Mouse (Mus musculus): ENCODE measurements around the gene Serpinf2. TPM values are rescaled to one million over a fixed set of nuclear protein-coding genes. Genes with fewer than 3 reads are reported as not detected.

Gene Serpinf2
- polyA plus RNA-seq, 1 experiment from 2014 or later: 0.52 TPM

DNA sequence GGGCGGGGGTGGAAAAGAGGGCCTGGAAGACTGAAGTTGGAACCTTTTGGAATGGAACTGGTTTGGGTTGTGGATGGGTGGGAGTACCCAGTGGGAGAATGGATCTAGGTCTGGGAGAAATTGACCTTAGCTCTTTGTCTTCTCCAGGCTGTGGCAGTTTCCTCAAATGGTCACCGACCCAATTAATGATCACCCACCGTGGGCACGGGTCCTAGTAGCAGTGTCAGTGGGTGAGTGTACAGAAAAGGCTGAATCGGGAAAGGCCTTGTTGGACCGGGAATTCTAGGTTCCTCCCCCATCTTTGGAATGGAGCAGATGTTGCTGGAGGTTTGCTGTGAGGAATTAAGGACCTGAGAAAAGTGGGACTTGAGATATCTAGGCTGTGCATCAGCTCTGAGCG is 29.0 kb upstream of the Serpinf2 start:
- Histone ChIP-seq H3K4me1 (ENCODE audit: control insufficient read depth, insufficient read depth, low read length) (peaks cover 4% of the 10 kb centered on the region), H3K27me3 (ENCODE audit: control insufficient read depth, insufficient read depth, low read length) (no peaks in the 10 kb centered on the region), H3K36me3 (ENCODE audit: control insufficient read depth, insufficient read depth, low read length) (peaks cover 3% of the 10 kb centered on the region; the same call in 1 of the 2 replicates), H3K9ac (ENCODE audit: low read length) (peak overlapping the region; percentile 61), H3K4me2 (ENCODE audit: low read depth, severe bottlenecking) (peak overlapping the region; percentile 62), H3K27ac (replicated peaks; ENCODE audit: low read depth, low read length) (no peak overlapping the region; the same call in 1 of the 2 replicates), H3K4me3 (ENCODE audit: low read depth, low read length) (peak overlapping the region; percentile 36), H3K9me3 (ENCODE audit: control insufficient read depth, low read length) (no peaks in the 10 kb centered on the region)
- WGBS: 68% methylated on average over 7 of the region's 7 CpGs
- DNase-seq (ENCODE audit: low spot score): no peak
- no peak for ATAC-seq (ENCODE audit: insufficient number of reproducible peaks, low FRiP score, low TSS enrichment, low read depth)

DNA sequence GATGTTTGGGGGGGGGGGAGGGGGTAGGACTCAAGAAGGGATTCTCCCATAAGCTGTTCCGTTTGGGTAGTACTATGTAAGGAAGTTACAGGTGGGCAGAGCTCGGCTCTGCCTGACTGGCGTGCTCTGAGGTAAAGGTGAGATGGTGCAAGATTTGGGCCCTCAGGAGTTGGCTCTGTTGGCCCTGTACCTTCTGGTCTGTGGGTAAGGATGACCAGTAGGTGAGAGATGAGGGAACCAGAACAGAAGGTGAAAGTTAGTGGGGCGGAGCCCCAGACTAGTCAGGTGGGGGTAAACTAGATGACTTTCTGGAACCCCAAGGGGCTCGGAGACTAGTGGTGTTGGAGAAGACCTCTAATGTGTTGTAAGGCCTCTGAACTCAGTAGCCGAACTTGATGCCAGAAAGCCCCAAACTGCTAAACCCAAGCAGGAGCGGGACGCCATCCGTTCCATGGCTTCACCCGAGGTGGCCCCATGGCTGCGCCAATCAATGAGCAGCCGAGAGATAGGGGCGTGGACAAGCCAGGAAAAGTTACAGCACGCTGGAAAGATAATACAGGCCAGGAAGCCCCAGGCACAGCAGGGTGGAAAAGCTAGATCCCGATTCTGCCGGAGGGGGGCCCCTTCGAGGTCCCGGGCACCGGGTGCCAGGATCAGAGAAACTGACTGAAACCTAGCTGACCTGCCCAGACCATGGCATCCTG is 28.3 kb upstream of the Serpinf2 start:
- Histone ChIP-seq H3K27me3 (ENCODE audit: control insufficient read depth, insufficient read depth, low read length) (no peaks in the 10 kb centered on the region), H3K9ac (ENCODE audit: low read length) (peak overlapping the region; percentile 61), H3K4me3 (ENCODE audit: low read depth, low read length) (peak overlapping the region; percentile 36), H3K4me1 (ENCODE audit: control insufficient read depth, insufficient read depth, low read length) (peaks cover 11% of the 10 kb centered on the region), H3K4me2 (ENCODE audit: low read depth, severe bottlenecking) (peak overlapping the region; percentile 62), H3K9me3 (ENCODE audit: control insufficient read depth, low read length) (no peaks in the 10 kb centered on the region), H3K27ac (replicated peaks; ENCODE audit: low read depth, low read length) (no peak overlapping the region; the same call in 1 of the 2 replicates), H3K36me3 (ENCODE audit: control insufficient read depth, insufficient read depth, low read length) (peaks cover 3% of the 10 kb centered on the region; the same call in 1 of the 2 replicates)
- ATAC-seq (ENCODE audit: insufficient number of reproducible peaks, low FRiP score, low TSS enrichment, low read depth) (no peak), DNase-seq (ENCODE audit: low spot score) (peak; percentile 60)
- 16% methylated on average over 19 of the region's 19 CpGs for WGBS

DNA sequence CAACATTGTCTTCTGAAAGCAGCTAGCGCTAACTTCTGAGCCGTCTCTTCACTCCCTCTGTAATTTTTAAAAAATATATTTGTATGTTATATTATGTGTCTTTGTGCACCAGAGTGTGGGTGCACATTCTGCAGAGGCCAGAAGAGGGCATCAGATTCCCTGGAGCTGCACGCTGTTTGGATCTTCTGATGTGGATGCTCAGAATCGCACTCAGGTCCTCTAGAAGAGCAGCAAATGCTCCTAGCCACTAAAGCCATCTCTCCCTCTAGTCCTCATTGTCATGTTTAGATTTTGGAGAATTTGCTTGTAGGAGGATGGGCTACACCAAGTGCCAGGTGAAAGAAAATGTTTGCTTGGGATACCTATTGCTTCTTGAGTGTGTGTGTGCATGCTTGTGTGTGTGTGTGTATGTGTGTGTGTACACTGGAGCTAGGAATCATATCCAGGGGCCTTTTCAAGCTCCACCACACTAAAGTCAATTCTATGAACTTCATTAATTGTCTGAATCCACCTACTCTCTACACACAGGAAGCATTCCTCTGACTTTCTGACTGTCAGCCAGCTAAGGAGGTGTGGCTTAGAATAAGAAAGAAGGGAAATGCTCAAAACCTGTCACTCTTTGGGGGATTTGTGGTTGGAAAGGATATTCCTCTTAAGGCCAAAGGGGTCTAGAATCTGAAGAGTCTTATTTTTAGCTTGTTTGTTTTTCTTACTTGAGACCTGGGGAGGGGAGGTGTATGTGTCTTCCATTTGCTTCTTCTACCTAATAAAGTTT is 27.5 kb upstream of the Serpinf2 start:
- Histone ChIP-seq H3K4me3 (ENCODE audit: low read depth, low read length) (no peak overlapping the region), H3K9me3 (ENCODE audit: control insufficient read depth, low read length) (no peaks in the 10 kb centered on the region), H3K9ac (ENCODE audit: low read length) (no peak overlapping the region), H3K4me1 (ENCODE audit: control insufficient read depth, insufficient read depth, low read length) (peaks cover 19% of the 10 kb centered on the region), H3K27me3 (ENCODE audit: control insufficient read depth, insufficient read depth, low read length) (no peaks in the 10 kb centered on the region), H3K4me2 (ENCODE audit: low read depth, severe bottlenecking) (no peak overlapping the region), H3K27ac (replicated peaks; ENCODE audit: low read depth, low read length) (no peak overlapping the region), H3K36me3 (ENCODE audit: control insufficient read depth, insufficient read depth, low read length) (peaks cover 3% of the 10 kb centered on the region; the same call in 1 of the 2 replicates)
- no peak for ATAC-seq (ENCODE audit: insufficient number of reproducible peaks, low FRiP score, low TSS enrichment, low read depth)
- 97% methylated on average over 4 of the region's 4 CpGs for WGBS
- peak; percentile 38 for DNase-seq (ENCODE audit: low spot score)

DNA sequence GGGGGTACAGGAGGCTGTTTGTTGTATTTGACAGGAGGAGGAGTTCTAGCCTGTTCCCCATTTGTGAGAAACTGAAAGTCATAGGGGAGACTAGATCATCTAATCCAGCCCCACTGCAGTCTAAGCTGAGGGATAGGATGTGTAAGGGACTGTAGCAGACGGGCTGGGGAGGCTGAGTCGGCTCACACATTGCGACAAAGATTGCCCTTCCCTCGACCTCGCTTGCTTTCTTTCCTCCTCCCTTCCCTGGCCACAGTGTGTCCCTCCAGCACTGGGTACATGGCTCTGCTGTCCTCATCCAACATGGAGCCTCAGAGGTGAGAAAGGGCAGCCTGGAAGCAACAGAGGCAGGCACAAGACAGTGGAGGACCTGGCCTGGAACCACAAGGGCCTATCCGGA is 25.7 kb upstream of the Serpinf2 start:
- Histone ChIP-seq H3K9ac (ENCODE audit: low read length) (no peak overlapping the region), H3K27me3 (ENCODE audit: control insufficient read depth, insufficient read depth, low read length) (no peaks in the 10 kb centered on the region), H3K9me3 (ENCODE audit: control insufficient read depth, low read length) (no peaks in the 10 kb centered on the region), H3K27ac (replicated peaks; ENCODE audit: low read depth, low read length) (no peak overlapping the region), H3K4me1 (ENCODE audit: control insufficient read depth, insufficient read depth, low read length) (peaks cover 24% of the 10 kb centered on the region), H3K36me3 (ENCODE audit: control insufficient read depth, insufficient read depth, low read length) (peaks cover 3% of the 10 kb centered on the region; the same call in 1 of the 2 replicates), H3K4me3 (ENCODE audit: low read depth, low read length) (no peak overlapping the region), H3K4me2 (ENCODE audit: low read depth, severe bottlenecking) (no peak overlapping the region)
- WGBS: 88% methylated on average over 6 of the region's 6 CpGs
- no peak for DNase-seq (ENCODE audit: low spot score)
- ATAC-seq (ENCODE audit: insufficient number of reproducible peaks, low FRiP score, low TSS enrichment, low read depth): no peak

DNA sequence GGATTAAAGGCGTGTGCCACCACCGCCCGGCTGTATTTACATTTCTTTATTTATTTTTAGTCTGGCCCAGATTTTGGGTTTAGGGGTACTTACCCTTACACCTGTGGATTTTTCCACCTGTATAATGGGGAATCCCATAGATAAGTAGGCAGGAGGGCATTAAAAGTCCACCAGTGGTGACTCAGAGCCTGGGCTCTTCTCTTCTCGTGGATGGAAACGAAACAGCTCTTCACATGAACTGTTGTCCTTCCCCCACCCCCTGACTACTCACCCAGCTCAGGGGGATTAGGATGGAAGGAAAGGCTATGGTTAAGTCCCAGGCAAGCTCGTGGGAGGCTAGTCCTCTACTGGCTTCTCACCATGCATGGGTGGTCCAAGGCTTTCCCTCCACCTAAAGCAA is 25.0 kb upstream of the Serpinf2 start:
- no peak for DNase-seq (ENCODE audit: low spot score)
- H3K36me3 ChIP-seq (ENCODE audit: control insufficient read depth, insufficient read depth, low read length): peaks cover 3% of the 10 kb centered on the region; the same call in 1 of the 2 replicates
- no peak overlapping the region for H3K9ac ChIP-seq (ENCODE audit: low read length)
- H3K4me3 ChIP-seq (ENCODE audit: low read depth, low read length): no peak overlapping the region
- no peak overlapping the region for H3K27ac ChIP-seq (replicated peaks; ENCODE audit: low read depth, low read length)
- ATAC-seq (ENCODE audit: insufficient number of reproducible peaks, low FRiP score, low TSS enrichment, low read depth): no peak
- no peaks in the 10 kb centered on the region for H3K9me3 ChIP-seq (ENCODE audit: control insufficient read depth, low read length)
- WGBS: 87% methylated on average over 6 of the region's 6 CpGs
- no peaks in the 10 kb centered on the region for H3K27me3 ChIP-seq (ENCODE audit: control insufficient read depth, insufficient read depth, low read length)
- H3K4me1 ChIP-seq (ENCODE audit: control insufficient read depth, insufficient read depth, low read length): peaks cover 25% of the 10 kb centered on the region
- no peak overlapping the region for H3K4me2 ChIP-seq (ENCODE audit: low read depth, severe bottlenecking)

DNA sequence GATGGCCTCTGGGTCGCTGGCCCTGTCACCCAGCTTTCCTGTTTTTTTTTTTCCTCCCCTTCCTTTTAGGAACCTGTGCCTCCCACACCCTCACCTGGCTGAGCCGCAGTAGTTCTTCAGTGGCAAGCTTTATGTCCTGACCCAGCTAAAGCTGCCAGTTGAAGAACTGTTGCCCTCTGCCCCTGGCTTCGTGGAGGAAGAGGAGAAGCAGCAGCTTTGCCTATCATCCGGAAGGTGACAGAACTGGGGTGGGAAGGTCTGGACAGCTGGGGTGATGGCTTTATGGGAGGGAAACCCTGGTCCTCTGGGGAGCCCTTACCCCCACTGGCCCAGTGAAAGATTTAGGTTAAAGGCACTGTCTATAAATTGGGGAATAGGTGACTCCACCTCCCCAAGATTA is 24.2 kb upstream of the Serpinf2 start:
- Histone ChIP-seq H3K9me3 (ENCODE audit: control insufficient read depth, low read length) (no peaks in the 10 kb centered on the region), H3K4me3 (ENCODE audit: low read depth, low read length) (0 out of 2 replicates have a peak overlapping the region, but pooled peaks have one; percentile 1), H3K4me2 (ENCODE audit: low read depth, severe bottlenecking) (peak overlapping the region; percentile 96; the same call in 1 of the 2 replicates), H3K36me3 (ENCODE audit: control insufficient read depth, insufficient read depth, low read length) (peaks cover 3% of the 10 kb centered on the region; the same call in 1 of the 2 replicates), H3K27ac (replicated peaks; ENCODE audit: low read depth, low read length) (peak overlapping the region; percentile 30; the same call in 1 of the 2 replicates), H3K4me1 (ENCODE audit: control insufficient read depth, insufficient read depth, low read length) (peaks cover 25% of the 10 kb centered on the region), H3K27me3 (ENCODE audit: control insufficient read depth, insufficient read depth, low read length) (no peaks in the 10 kb centered on the region), H3K9ac (ENCODE audit: low read length) (no peak overlapping the region)
- ATAC-seq (ENCODE audit: insufficient number of reproducible peaks, low FRiP score, low TSS enrichment, low read depth): no peak
- 55% methylated on average over 4 of the region's 4 CpGs for WGBS
- no peak for DNase-seq (ENCODE audit: low spot score)

DNA sequence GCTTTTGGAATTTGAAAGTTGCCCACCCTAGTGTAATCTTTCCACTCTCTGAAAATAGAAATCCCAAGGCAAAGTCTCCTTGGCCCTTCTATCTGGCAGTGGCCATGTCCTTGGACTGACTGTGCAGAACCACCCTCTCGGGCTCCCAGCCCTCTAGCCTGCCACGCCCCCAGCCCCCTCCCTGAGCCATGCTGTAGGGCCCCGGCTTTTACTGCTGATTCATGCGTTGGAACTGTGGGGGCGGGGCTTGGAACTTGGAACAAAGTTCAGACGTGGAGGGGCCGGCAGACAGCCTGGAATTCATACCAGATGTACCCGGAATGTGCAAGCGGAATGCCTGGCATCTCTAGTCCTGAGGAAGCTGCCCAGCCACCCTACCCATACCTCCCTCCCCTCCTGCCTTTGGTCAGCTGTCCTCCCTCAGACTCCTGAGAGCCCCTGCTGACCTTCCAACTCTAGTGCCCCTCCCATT is 23.5 kb upstream of the Serpinf2 start:
- Histone ChIP-seq H3K9me3 (ENCODE audit: control insufficient read depth, low read length) (no peaks in the 10 kb centered on the region), H3K4me3 (ENCODE audit: low read depth, low read length) (peak overlapping the region; percentile 65), H3K27me3 (ENCODE audit: control insufficient read depth, insufficient read depth, low read length) (no peaks in the 10 kb centered on the region), H3K4me1 (ENCODE audit: control insufficient read depth, insufficient read depth, low read length) (peaks cover 25% of the 10 kb centered on the region), H3K27ac (replicated peaks; ENCODE audit: low read depth, low read length) (no peak overlapping the region; the same call in 1 of the 2 replicates), H3K36me3 (ENCODE audit: control insufficient read depth, insufficient read depth, low read length) (peaks cover 3% of the 10 kb centered on the region; the same call in 1 of the 2 replicates), H3K4me2 (ENCODE audit: low read depth, severe bottlenecking) (peak overlapping the region; percentile 96), H3K9ac (ENCODE audit: low read length) (no peak overlapping the region)
- under 1% methylated on average over 9 of the region's 9 CpGs for WGBS
- ATAC-seq (ENCODE audit: insufficient number of reproducible peaks, low FRiP score, low TSS enrichment, low read depth) (0 out of 2 replicates have a peak, but pooled peaks have one; percentile 19), DNase-seq (ENCODE audit: low spot score) (peak; percentile 90)

DNA sequence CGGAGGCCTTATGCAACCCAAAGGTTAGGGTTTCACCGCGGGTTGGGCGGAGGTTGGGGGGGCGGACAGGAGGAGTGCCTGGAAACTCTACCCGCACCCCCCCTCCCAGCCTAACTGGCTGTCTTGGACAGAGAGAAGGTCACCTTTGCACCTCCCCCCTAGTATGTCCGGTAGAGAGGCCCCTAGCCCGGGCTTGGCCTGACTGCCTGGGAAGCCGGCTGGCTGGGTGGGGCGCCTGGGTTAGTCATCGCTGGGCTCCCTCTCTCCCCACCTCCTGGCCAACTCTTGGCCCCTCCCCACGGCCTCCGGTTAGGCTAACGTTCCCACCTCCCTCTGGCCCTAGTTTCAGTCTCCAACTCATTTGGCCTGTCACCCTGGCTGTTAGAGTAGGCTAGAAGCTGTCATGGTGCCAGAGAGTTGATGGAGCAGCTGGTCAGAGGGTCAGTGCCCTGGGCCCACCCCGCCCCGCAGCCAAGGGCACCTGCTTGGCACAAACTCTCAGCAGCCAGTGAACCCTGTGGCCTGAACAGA is 22.9 kb upstream of the Serpinf2 start:
- WGBS: 5% methylated on average over 16 of the region's 16 CpGs
- H3K27me3 ChIP-seq (ENCODE audit: control insufficient read depth, insufficient read depth, low read length): no peaks in the 10 kb centered on the region
- H3K4me3 ChIP-seq (ENCODE audit: low read depth, low read length): peak overlapping the region; percentile 65
- H3K27ac ChIP-seq (replicated peaks; ENCODE audit: low read depth, low read length): 0 out of 2 replicates have a peak overlapping the region, but pooled peaks have one; percentile 32
- peaks cover 25% of the 10 kb centered on the region for H3K4me1 ChIP-seq (ENCODE audit: control insufficient read depth, insufficient read depth, low read length)
- H3K9ac ChIP-seq (ENCODE audit: low read length): peak overlapping the region; percentile 30; the same call in 1 of the 2 replicates
- no peaks in the 10 kb centered on the region for H3K9me3 ChIP-seq (ENCODE audit: control insufficient read depth, low read length)
- no peak for DNase-seq (ENCODE audit: low spot score)
- peaks cover 3% of the 10 kb centered on the region; the same call in 1 of the 2 replicates for H3K36me3 ChIP-seq (ENCODE audit: control insufficient read depth, insufficient read depth, low read length)
- ATAC-seq (ENCODE audit: insufficient number of reproducible peaks, low FRiP score, low TSS enrichment, low read depth): peak; percentile 16; the same call in 1 of the 2 replicates
- H3K4me2 ChIP-seq (ENCODE audit: low read depth, severe bottlenecking): peak overlapping the region; percentile 96

Measured in limb, embryonic 11.5 days (tissue).